Mouse (Mus musculus): ENCODE results near the gene Sptbn1. TPM values are rescaled to one million over a fixed set of nuclear protein-coding genes. Genes with fewer than 3 reads are reported as not detected.
A peak's percentile ranks its signal among the peaks of the same experiment; 100 is the strongest.

Sptbn1 gene
- polyA plus RNA-seq, 1 experiment from 2014 or later: 16.9 TPM

DNA sequence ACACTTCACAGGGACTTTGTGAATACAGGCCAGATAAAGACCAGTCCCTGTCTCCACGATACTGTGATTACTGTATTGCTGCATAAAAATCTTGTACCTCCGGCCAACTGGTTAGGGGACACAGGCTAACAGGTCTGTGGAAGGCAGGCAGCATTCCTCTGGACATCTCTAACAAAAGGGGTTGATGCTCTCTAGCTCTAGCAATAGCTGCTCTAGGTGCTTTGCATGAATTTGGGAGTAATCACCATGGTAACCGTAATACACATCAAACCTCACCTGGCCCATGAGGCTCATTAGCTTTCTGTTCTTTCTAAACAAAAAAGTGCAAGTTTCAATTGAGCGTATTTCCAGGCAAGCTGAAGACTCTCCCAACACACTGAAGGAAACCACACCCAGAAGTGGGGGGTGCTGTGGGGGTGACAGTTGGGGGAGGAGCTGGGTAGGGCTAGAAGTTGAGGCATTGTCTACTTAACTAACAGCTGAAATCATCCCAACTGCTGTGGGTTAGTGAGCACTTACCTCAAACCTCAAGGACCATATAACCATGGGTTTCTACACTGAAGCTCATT is 81.0 kb downstream of the Sptbn1 start:
- Histone ChIP-seq H3K4me3 (replicated peaks) (no peak overlapping the region), H3K9ac (no peak overlapping the region), H3K4me1 (replicated peaks) (peaks cover 51% of the 10 kb centered on the region), H3K4me2 (peak overlapping the region; percentile 3; the same call in 1 of the 2 replicates), H3K36me3 (no peaks in the 10 kb centered on the region), H3K9me3 (replicated peaks) (no peaks in the 10 kb centered on the region), H3K27ac (no peak overlapping the region), H3K27me3 (no peaks in the 10 kb centered on the region; the same call in 1 of the 2 replicates)
- DNase-seq (no peak), ATAC-seq (ENCODE audit: low read depth) (peak; percentile 65; the same call in 1 of the 2 replicates)
- 48% methylated on average over 4 of the region's 4 CpGs for WGBS (ENCODE audit: insufficient replicate concordance)

DNA sequence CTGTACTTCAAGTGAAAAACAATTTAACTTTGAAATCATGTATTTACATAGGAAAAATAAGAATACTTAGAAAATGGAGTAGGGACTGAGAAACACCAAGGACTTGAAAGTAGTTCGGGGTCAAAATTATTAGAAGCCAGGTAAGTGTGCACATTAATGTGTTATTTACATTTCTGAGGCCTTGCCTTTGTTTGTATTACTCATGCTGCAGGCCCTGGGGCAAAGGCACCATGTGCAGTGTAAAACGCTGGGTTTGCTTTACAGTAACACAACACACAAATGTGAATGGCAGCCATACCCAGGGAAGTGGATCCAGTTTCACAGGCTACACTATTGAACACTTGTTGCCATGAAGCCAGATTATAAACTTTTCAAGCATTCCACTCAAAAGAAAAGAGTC is 83.4 kb downstream of the Sptbn1 start:
- H3K9me3 ChIP-seq (replicated peaks): no peaks in the 10 kb centered on the region
- no peak overlapping the region for H3K9ac ChIP-seq
- H3K36me3 ChIP-seq: no peaks in the 10 kb centered on the region
- peaks cover 36% of the 10 kb centered on the region for H3K4me1 ChIP-seq (replicated peaks)
- H3K27ac ChIP-seq: no peak overlapping the region
- H3K27me3 ChIP-seq: no peaks in the 10 kb centered on the region
- 65% methylated on average over 2 of the region's 2 CpGs for WGBS (ENCODE audit: insufficient replicate concordance)
- DNase-seq (no peak), ATAC-seq (ENCODE audit: low read depth) (no peak)
- H3K4me2 ChIP-seq: no peak overlapping the region
- no peak overlapping the region for H3K4me3 ChIP-seq (replicated peaks)

DNA sequence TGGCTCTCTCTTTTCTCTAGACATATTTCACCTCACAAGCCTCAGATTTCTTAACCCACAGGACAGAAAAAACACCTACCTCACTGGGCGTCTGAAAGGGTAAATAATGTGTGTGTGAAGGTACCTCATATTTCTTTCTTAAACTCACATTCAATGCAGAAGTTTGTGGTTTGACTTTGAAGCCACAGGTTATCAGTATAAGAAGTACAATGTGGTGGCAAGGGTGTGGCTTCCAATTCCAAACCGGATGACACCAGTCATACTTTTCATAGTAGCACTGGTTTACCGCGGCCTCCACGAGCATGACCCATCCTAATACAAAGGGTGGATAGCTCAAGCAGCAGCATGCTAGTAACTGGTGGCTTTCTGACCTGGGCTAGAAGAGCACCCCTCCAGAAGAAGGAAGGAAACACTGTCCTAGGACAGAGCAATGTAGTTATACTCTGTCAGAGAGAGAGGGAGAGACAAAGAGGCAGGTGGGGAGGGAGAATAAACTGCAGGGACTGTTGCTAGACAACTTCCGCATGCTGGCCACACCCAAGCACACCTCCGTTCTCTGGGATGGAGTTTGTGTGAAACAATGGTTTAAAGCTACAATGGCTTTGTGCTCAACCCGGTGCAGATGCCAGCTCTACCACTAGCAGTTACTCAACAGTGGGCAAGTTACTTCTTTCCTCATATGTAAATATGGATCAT is 85.1 kb downstream of the Sptbn1 start:
- no peak overlapping the region for H3K4me3 ChIP-seq (replicated peaks)
- H3K27ac ChIP-seq: no peak overlapping the region
- H3K4me1 ChIP-seq (replicated peaks): peaks cover 36% of the 10 kb centered on the region
- H3K9ac ChIP-seq: no peak overlapping the region
- no peaks in the 10 kb centered on the region for H3K9me3 ChIP-seq (replicated peaks)
- WGBS (ENCODE audit: insufficient replicate concordance): 23% methylated on average over 8 of the region's 8 CpGs
- H3K36me3 ChIP-seq: no peaks in the 10 kb centered on the region
- DNase-seq (no peak), ATAC-seq (ENCODE audit: low read depth) (peak; percentile 64)
- H3K27me3 ChIP-seq: no peaks in the 10 kb centered on the region
- H3K4me2 ChIP-seq: no peak overlapping the region

DNA sequence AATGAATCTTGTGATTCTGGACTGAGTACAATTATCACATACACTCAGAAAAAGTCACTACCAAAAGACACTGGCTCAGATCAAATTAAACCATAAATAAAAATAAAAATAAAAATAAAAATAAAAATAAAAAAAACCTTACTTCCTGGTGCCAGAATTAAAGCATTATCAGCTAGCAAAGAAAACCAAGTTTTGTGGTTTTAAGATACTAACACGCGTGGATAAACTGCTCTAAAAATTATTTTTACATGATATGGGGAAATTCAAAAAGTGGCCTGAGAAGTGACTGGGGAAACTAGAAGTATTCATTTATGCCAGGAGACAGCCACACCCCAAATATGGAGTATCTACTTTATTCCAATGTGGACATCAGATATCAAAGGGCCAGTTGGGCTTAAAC is 89.8 kb downstream of the Sptbn1 start:
- Histone ChIP-seq H3K36me3 (no peaks in the 10 kb centered on the region), H3K27me3 (no peaks in the 10 kb centered on the region), H3K4me2 (no peak overlapping the region), H3K4me3 (replicated peaks) (no peak overlapping the region), H3K9me3 (replicated peaks) (no peaks in the 10 kb centered on the region), H3K27ac (no peak overlapping the region), H3K4me1 (replicated peaks) (peaks cover 34% of the 10 kb centered on the region), H3K9ac (no peak overlapping the region)
- DNase-seq (no peak), ATAC-seq (ENCODE audit: low read depth) (no peak)
- WGBS (ENCODE audit: insufficient replicate concordance): 32% methylated on average over 2 of the region's 2 CpGs

DNA sequence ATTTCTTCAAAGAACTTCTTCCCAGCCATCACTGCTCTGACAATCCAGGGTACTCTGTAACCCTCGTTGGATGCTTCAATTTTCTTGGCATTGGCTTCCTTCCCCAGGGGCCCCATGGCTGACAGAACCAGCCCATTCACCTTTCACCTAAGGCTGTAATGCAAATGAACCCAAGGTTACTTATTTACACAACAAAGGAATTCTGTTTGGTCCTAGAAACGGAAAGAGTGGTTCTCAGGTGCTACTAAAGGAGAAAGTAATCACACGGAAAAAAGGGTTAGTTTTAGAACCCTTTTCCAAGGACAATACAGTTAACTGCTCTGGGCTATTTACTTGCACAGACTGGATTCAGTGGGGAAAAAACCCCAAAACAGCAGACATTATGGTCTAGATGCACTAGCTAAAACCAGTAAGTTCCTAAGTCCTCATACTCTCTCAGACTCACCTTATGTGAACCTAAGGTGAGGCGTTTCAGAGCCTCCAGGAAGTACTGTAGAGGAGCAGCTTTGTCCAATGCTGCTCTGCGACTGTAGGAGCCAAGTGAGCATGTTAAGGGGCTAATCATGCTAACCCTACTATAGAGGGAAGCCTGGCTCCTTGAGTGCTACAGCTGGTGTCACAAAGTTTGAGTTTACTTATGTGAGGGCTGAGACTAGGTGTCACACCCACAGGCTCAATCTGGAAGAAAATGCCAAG is 90.7 kb downstream of the Sptbn1 start:
- Histone ChIP-seq H3K9ac (no peak overlapping the region), H3K36me3 (no peaks in the 10 kb centered on the region), H3K4me1 (replicated peaks) (peaks cover 25% of the 10 kb centered on the region), H3K4me3 (replicated peaks) (no peak overlapping the region), H3K27ac (no peak overlapping the region), H3K4me2 (no peak overlapping the region), H3K27me3 (no peaks in the 10 kb centered on the region), H3K9me3 (replicated peaks) (no peaks in the 10 kb centered on the region)
- ATAC-seq (ENCODE audit: low read depth) (no peak), DNase-seq (no peak)
- 47% methylated on average over 5 of the region's 5 CpGs for WGBS (ENCODE audit: insufficient replicate concordance)

GRCm38 (mm10) chr11:30176111-30176510 is 91.9 kb downstream of the Sptbn1 start:
- no peaks in the 10 kb centered on the region for H3K27me3 ChIP-seq
- no peak overlapping the region for H3K27ac ChIP-seq
- 58% methylated on average over 3 of the region's 3 CpGs for WGBS (ENCODE audit: insufficient replicate concordance)
- no peaks in the 10 kb centered on the region for H3K36me3 ChIP-seq
- no peak for DNase-seq
- peaks cover 28% of the 10 kb centered on the region for H3K4me1 ChIP-seq (replicated peaks)
- no peak overlapping the region for H3K9ac ChIP-seq
- no peak for ATAC-seq (ENCODE audit: low read depth)
- no peaks in the 10 kb centered on the region for H3K9me3 ChIP-seq (replicated peaks)
- H3K4me3 ChIP-seq (replicated peaks): no peak overlapping the region
- no peak overlapping the region for H3K4me2 ChIP-seq

GRCm38 (mm10) chr11:30175623-30176022 is 92.4 kb downstream of the Sptbn1 start:
- H3K9ac ChIP-seq: no peak overlapping the region
- no peak overlapping the region for H3K27ac ChIP-seq
- no peaks in the 10 kb centered on the region for H3K9me3 ChIP-seq (replicated peaks)
- H3K4me1 ChIP-seq (replicated peaks): peaks cover 28% of the 10 kb centered on the region
- H3K27me3 ChIP-seq: no peaks in the 10 kb centered on the region
- 59% methylated on average over 1 of the region's 1 CpGs for WGBS (ENCODE audit: insufficient replicate concordance)
- no peak for DNase-seq
- H3K36me3 ChIP-seq: no peaks in the 10 kb centered on the region
- no peak for ATAC-seq (ENCODE audit: low read depth)
- H3K4me2 ChIP-seq: no peak overlapping the region
- H3K4me3 ChIP-seq (replicated peaks): no peak overlapping the region

DNA sequence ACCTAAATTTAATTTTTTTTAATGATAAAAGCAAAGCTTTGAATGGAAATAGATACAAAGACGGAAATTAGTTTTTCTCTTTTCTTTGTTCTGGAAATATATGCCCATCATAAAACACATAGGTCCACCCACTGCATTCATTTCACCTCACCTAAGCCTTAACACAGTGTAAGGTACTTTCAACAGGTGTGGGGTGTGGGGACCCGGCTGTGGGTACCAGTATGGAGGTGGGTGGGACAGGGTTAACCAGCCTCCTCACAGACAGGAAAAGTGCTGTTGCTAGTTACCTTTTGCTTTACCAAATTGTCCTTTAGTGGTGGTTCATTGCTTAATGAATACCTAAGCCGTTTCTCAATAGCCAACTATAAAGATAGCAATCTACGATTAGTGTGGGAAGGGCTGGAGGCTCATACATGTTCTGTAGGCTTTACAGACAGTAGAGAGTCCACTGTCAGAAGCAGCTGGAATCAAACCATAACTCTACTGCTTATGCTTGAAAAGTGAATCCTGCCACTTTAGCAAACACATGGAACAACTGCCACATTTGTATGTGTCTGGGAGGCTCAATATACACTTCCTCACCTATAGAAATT is 96.3 kb downstream of the Sptbn1 start:
- Histone ChIP-seq H3K27me3 (no peaks in the 10 kb centered on the region), H3K36me3 (no peaks in the 10 kb centered on the region), H3K9me3 (replicated peaks) (no peaks in the 10 kb centered on the region), H3K27ac (no peak overlapping the region), H3K4me3 (replicated peaks) (no peak overlapping the region), H3K4me1 (replicated peaks) (peaks cover 36% of the 10 kb centered on the region), H3K9ac (no peak overlapping the region), H3K4me2 (no peak overlapping the region)
- ATAC-seq (ENCODE audit: low read depth): no peak
- no peak for DNase-seq
- WGBS (ENCODE audit: insufficient replicate concordance): 69% methylated on average over 4 of the region's 4 CpGs

GRCm38 (mm10) chr11:30171184-30171583 is 96.8 kb downstream of the Sptbn1 start:
- H3K9me3 ChIP-seq (replicated peaks): no peaks in the 10 kb centered on the region
- H3K4me3 ChIP-seq (replicated peaks): no peak overlapping the region
- H3K4me1 ChIP-seq (replicated peaks): peaks cover 36% of the 10 kb centered on the region
- H3K4me2 ChIP-seq: no peak overlapping the region
- WGBS (ENCODE audit: insufficient replicate concordance): 66% methylated on average over 5 of the region's 5 CpGs
- no peaks in the 10 kb centered on the region for H3K36me3 ChIP-seq
- ATAC-seq (ENCODE audit: low read depth): no peak
- H3K9ac ChIP-seq: no peak overlapping the region
- H3K27ac ChIP-seq: no peak overlapping the region
- H3K27me3 ChIP-seq: no peaks in the 10 kb centered on the region
- DNase-seq: no peak

GRCm38 (mm10) chr11:30166551-30166922 is 101.4 kb downstream of the Sptbn1 start:
- Histone ChIP-seq H3K27me3 (no peaks in the 10 kb centered on the region), H3K4me2 (peak overlapping the region; percentile 50), H3K36me3 (no peaks in the 10 kb centered on the region), H3K27ac (peak overlapping the region; percentile 89), H3K9ac (peak overlapping the region; percentile 55), H3K9me3 (replicated peaks) (no peaks in the 10 kb centered on the region), H3K4me3 (replicated peaks) (no peak overlapping the region), H3K4me1 (replicated peaks) (peaks cover 69% of the 10 kb centered on the region)
- WGBS (ENCODE audit: insufficient replicate concordance): 14% methylated on average over 4 of the region's 4 CpGs
- peak; percentile 58 for ATAC-seq (ENCODE audit: low read depth)
- no peak for DNase-seq

DNA sequence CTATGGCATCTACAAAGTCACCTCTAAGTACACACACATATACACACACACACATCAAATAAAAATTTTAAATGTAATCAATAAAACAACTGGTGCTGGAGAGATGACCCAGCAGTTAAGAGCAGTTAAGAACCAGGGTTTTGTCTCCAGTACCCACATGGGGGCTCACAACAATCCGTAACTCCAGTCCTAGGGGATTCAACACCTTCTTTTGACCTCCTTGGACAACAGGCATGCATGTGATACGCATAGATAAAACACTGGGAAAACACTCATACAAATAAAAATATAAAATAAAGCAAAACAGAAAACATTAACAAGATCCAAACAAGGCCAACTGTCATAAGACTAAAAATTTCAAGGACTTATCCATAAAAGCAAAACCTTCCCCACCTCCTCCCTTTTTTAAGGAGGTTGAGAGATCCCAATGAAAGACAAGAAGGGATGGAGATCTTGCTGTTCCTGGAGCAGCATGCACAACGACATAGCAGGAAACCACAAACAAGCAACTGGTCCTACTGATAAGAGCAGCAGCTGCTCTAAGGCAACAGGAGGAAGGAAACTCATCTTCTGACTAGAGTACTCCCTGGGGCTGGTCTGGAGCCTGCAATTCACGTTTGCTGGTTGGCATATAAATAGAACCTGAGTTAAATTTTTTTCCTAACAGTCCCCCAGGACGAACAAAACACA is 102.0 kb downstream of the Sptbn1 start:
- ATAC-seq (ENCODE audit: low read depth) (peak; percentile 100), DNase-seq (peak; percentile 69)
- Histone ChIP-seq H3K9ac (peak overlapping the region; percentile 55), H3K4me2 (peak overlapping the region; percentile 50), H3K4me1 (replicated peaks) (peaks cover 74% of the 10 kb centered on the region), H3K4me3 (replicated peaks) (no peak overlapping the region), H3K27ac (peak overlapping the region; percentile 89), H3K9me3 (replicated peaks) (no peaks in the 10 kb centered on the region), H3K27me3 (no peaks in the 10 kb centered on the region), H3K36me3 (no peaks in the 10 kb centered on the region)
- WGBS (ENCODE audit: insufficient replicate concordance): 8% methylated on average over 5 of the region's 5 CpGs

All from liver, embryonic 13.5 days (tissue).